Mouse (Mus musculus) cerebellum, adult 2 months (tissue): ENCODE data around the gene Thop1.

Source experiments
- CTCF ChIP-seq: fragments of 200-500 bp; IDR thresholded peaks from 2 replicates; pipeline ENCODE4 v1.5.1; 2011; ENCODE audit warnings: low read depth, mild to moderate bottlenecking, control low read depth, low read length, moderate library complexity, borderline replicate concordance; ENCODE audit not compliant: insufficient read depth
- POLR2A ChIP-seq: fragments of 200-500 bp; IDR thresholded peaks from 2 replicates; pipeline ENCODE4 v1.6.1; 2011; ENCODE audit warnings: low read length, control low read depth, borderline replicate concordance; ENCODE audit not compliant: insufficient read depth

DNA sequence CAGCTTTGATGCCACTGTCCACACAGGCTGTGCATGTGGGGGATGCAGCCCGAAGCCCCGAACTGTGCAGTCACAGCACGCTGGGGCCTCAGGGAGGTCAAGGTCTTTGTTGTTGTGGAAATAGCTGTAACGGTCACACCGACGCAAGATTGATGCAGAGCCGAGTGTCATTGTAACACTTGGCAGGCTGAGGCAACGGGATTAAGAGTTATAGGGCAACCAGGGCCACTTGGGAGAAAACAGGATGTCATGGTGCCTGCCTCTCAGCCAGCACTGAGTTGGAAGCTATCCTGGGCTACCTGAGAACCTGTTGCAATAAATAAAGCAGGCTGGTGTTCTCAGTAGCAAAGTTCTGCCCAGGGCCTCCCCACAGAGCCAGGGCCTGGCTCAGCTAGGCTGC is 5.9 kb downstream of the Thop1 start:
- no peak for TF ChIP-seq CTCF
- no peak for TF ChIP-seq POLR2A
